Mouse (Mus musculus) liver, embryonic 12.5 days (tissue): ENCODE measurements around the gene Ppara. TPM values are rescaled to one million over a fixed set of nuclear protein-coding genes. Genes with fewer than 3 reads are reported as not detected.

ENCODE experiments used
- ATAC-seq: fragments of 200-750 bp; cut with Nextera tagmentation; 2 replicates; pipeline ENCODE4 v1.8.0; 2017; ENCODE audit warnings: moderate number of reproducible peaks, mild to moderate bottlenecking, moderate library complexity
- H3K27ac ChIP-seq: fragments of 300-500 bp; sonication (generic); 2 replicates; pipeline ENCODE4 v1.5.1; 2016; ENCODE audit warnings: mild to moderate bottlenecking
- H3K27me3 ChIP-seq: fragments of 300-500 bp; sonication (generic); replicated peaks from 2 replicates; pipeline ENCODE4 v1.6.1; 2016; ENCODE audit warnings: mild to moderate bottlenecking, moderate library complexity
- H3K36me3 ChIP-seq: fragments of 300-500 bp; sonication (generic); 2 replicates; pipeline ENCODE4 v1.6.1; 2016; ENCODE audit warnings: mild to moderate bottlenecking, moderate library complexity
- H3K4me1 ChIP-seq: fragments of 300-500 bp; sonication (generic); 2 replicates; pipeline ENCODE4 v1.6.1; 2016
- H3K4me2 ChIP-seq: fragments of 300-500 bp; sonication (generic); 2 replicates; pipeline ENCODE4 v1.6.1; 2016; ENCODE audit warnings: mild to moderate bottlenecking, moderate library complexity
- H3K4me3 ChIP-seq: fragments of 300-500 bp; sonication (generic); 2 replicates; pipeline ENCODE4 v1.5.1; 2016; ENCODE audit warnings: mild to moderate bottlenecking, moderate library complexity
- H3K9ac ChIP-seq: fragments of 300-500 bp; sonication (generic); 2 replicates; pipeline ENCODE4 v1.6.1; 2016; ENCODE audit warnings: mild to moderate bottlenecking, moderate library complexity
- H3K9me3 ChIP-seq: fragments of 300-500 bp; sonication (generic); replicated peaks from 2 replicates; pipeline ENCODE4 v1.6.1; 2016; ENCODE audit warnings: mild to moderate bottlenecking, moderate library complexity
- WGBS: fragments of 180-500 bp; shearing (Covaris S2); methylation state at CpG from one replicate; pipeline ENCODE4 v1.1.7; 2016; ENCODE audit not compliant: insufficient replicate concordance; 5-methylcytosine and 5-hydroxymethylcytosine counted together
- polyA plus RNA-seq: library from polyadenylated mRNA; unstranded; fragments of >200 nt; fragmentation: Nextera tagmentation; extraction: Ambion mirVana; gene quantifications from 2 replicates; pipeline ENCODE4 v1.2.1, GENCODE M21; 2016

Ppara gene
- polyA plus RNA-seq, 1 experiment from 2014 or later: 5.7 TPM

GRCm38 (mm10) chr15:85788633-85789032 lies 53.9 kb downstream of the Ppara start:
- Histone ChIP-seq H3K4me3 (no peak overlapping the region), H3K27ac (no peak overlapping the region), H3K36me3 (no peaks in the 10 kb centered on the region), H3K4me1 (0 out of 2 replicates have a peak, but pooled peaks cover 5% of the 10 kb centered on the region), H3K4me2 (no peak overlapping the region), H3K9me3 (no peaks in the 10 kb centered on the region), H3K27me3 (peaks cover 10% of the 10 kb centered on the region; the same call in 1 of the 2 replicates), H3K9ac (no peak overlapping the region)
- WGBS: 69% methylated on average over 16 of the region's 16 CpGs
- ATAC-seq: no peak

DNA sequence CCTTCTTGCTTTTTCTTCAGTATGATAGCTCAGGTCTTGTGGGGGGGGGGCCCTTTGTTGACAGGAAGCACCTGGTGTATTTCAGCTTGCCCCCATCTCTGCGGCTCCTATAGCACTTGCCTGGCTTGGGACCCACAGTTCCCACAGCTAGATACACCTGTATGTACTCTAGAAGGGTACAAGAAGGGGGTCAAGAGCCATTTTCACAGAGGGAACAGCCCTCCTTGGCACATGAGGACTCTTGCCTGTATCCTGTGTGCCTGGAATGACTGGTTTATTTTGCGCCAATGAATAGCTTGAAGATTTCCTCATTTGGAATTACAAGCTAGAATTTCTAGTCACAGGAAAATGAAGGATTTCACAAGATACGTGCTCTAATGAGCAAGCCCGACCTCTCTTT lies 56.7 kb downstream of the Ppara start:
- Histone ChIP-seq H3K4me1 (0 out of 2 replicates have a peak, but pooled peaks cover 5% of the 10 kb centered on the region), H3K27me3 (0 out of 2 replicates have a peak, but pooled peaks cover 4% of the 10 kb centered on the region), H3K9me3 (no peaks in the 10 kb centered on the region), H3K4me3 (no peak overlapping the region), H3K36me3 (no peaks in the 10 kb centered on the region), H3K9ac (no peak overlapping the region), H3K4me2 (no peak overlapping the region), H3K27ac (no peak overlapping the region)
- 69% methylated on average over 4 of the region's 4 CpGs for WGBS
- no peak for ATAC-seq

DNA sequence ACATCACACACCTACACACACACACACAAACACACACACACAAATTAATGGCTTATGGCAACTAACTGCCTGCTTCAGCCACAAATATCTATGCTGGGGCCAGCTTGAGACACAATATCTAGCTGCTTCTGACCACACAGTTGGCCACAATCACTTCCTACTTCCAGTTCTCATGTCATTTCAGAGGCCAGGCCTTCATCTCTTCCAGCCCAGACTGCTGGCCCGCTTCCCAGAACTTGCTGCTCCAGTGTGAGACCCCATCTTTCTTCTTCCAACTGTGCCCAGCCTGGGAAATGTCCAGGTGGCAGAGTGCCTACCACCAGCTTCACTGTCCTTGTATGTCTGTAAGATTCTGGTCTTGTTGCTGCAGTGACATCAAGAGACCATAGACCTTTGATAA lies 58.0 kb downstream of the Ppara start:
- WGBS: 23% methylated on average over 1 of the region's 1 CpGs
- Histone ChIP-seq H3K27ac (no peak overlapping the region), H3K9ac (no peak overlapping the region), H3K9me3 (no peaks in the 10 kb centered on the region), H3K27me3 (0 out of 2 replicates have a peak, but pooled peaks cover 4% of the 10 kb centered on the region), H3K4me2 (no peak overlapping the region), H3K4me1 (no peaks in the 10 kb centered on the region), H3K4me3 (no peak overlapping the region), H3K36me3 (no peaks in the 10 kb centered on the region)
- no peak for ATAC-seq

DNA sequence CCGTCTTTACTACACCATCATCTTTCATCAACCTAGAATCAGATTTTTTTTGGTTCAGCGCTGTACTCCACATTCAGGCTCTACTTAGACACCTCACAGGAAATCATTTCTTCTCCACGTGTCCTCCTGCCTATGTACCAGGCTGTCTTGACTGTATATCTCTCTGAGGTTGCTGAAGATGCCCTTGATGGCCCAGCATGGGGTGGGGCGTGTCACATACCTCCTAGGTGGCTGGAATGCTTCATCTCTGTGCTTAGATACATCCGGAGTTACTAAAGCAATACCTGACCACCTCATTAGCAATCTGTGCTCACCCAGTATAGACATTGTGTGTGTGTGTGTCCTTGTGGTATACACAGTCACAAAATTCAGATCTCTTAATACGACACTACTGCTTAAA lies 60.7 kb downstream of the Ppara start:
- Histone ChIP-seq H3K4me1 (no peaks in the 10 kb centered on the region), H3K9me3 (no peaks in the 10 kb centered on the region), H3K27me3 (0 out of 2 replicates have a peak, but pooled peaks cover 4% of the 10 kb centered on the region), H3K27ac (no peak overlapping the region), H3K36me3 (no peaks in the 10 kb centered on the region), H3K4me2 (no peak overlapping the region), H3K9ac (no peak overlapping the region), H3K4me3 (no peak overlapping the region)
- 58% methylated on average over 6 of the region's 6 CpGs for WGBS
- no peak for ATAC-seq

GRCm38 (mm10) chr15:85798676-85799075 lies 63.9 kb downstream of the Ppara start:
- WGBS: 69% methylated on average over 8 of the region's 8 CpGs
- no peak overlapping the region for H3K27ac ChIP-seq
- H3K27me3 ChIP-seq: peaks cover 4% of the 10 kb centered on the region; the same call in 1 of the 2 replicates
- no peak overlapping the region for H3K4me2 ChIP-seq
- no peak overlapping the region for H3K4me3 ChIP-seq
- H3K36me3 ChIP-seq: no peaks in the 10 kb centered on the region
- ATAC-seq: no peak
- H3K4me1 ChIP-seq: no peaks in the 10 kb centered on the region
- H3K9ac ChIP-seq: no peak overlapping the region
- no peaks in the 10 kb centered on the region for H3K9me3 ChIP-seq

DNA sequence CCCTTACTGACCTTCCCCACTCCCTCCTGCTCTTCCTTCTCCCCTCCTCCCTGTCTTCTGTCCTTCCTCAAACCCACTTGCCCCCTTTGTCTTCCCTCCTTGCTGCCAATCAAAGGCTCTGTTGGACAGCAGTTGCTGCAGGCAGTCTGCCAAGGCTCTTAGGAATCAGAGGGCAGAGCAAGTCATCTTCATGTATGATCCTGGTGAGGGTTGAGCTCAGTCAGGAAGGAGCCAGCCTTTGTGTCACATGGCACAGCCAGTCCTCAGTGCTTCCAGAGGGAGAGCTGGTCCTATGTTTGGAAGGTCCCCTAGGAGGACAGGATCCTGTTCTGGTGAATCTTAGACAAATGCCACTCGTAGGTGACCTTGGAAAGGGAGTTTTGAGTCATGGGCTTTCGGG lies 68.1 kb downstream of the Ppara start:
- Histone ChIP-seq H3K4me3 (no peak overlapping the region), H3K27me3 (peaks cover 4% of the 10 kb centered on the region; the same call in 1 of the 2 replicates), H3K4me2 (no peak overlapping the region), H3K27ac (no peak overlapping the region), H3K36me3 (0 out of 2 replicates have a peak, but pooled peaks cover 6% of the 10 kb centered on the region), H3K4me1 (no peaks in the 10 kb centered on the region), H3K9ac (no peak overlapping the region), H3K9me3 (no peaks in the 10 kb centered on the region)
- no peak for ATAC-seq
- WGBS: 54% methylated on average over 2 of the region's 2 CpGs

DNA sequence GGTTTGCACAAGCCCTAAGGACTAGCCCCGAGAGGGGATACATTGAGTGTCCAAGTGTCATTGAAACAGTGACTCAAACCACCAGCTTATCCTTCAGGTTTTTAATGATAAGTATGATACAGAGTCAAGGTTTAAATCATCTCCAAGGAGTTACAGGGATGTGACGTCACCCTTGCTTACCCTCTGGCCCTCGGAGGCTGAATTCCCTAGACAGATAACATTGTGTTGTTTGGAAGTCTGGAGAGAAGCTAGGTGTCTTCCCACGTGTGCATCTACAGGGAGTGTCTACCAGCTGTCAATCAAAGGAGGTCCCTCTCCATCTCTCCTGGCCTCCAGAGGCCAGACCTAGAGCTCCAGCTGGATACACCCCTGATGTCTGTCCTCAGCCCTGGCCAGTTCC lies 72.1 kb downstream of the Ppara start:
- H3K9me3 ChIP-seq: no peaks in the 10 kb centered on the region
- no peak for ATAC-seq
- H3K4me3 ChIP-seq: no peak overlapping the region
- no peak overlapping the region for H3K4me2 ChIP-seq
- no peak overlapping the region for H3K9ac ChIP-seq
- 72% methylated on average over 4 of the region's 4 CpGs for WGBS
- H3K4me1 ChIP-seq: peaks cover 24% of the 10 kb centered on the region
- no peak overlapping the region for H3K27ac ChIP-seq
- H3K27me3 ChIP-seq: peaks cover 4% of the 10 kb centered on the region; the same call in 1 of the 2 replicates
- H3K36me3 ChIP-seq: 0 out of 2 replicates have a peak, but pooled peaks cover 6% of the 10 kb centered on the region

DNA sequence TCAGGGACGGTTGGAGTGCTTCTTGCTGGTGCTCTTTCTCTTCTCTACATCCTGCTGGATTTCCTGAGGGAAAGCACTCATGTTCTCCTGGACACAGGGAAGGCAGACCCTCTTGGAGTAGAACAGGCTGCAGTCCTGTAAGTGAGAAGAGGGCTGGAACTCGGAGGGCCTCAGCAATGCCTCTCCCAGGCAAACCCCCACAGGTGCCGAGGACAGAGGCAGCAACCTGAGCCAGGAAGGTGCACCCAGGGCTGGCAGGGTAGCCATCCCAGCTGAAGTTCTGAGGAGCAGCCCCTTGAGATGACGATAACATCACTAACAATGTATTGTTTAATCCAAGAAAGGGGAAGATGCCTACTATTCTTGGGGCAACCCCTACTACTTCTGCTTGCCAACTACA lies 72.6 kb downstream of the Ppara start:
- Histone ChIP-seq H3K4me1 (peaks cover 29% of the 10 kb centered on the region), H3K36me3 (0 out of 2 replicates have a peak, but pooled peaks cover 6% of the 10 kb centered on the region), H3K9ac (no peak overlapping the region), H3K27ac (no peak overlapping the region), H3K9me3 (no peaks in the 10 kb centered on the region), H3K4me3 (no peak overlapping the region), H3K27me3 (peaks cover 4% of the 10 kb centered on the region; the same call in 1 of the 2 replicates), H3K4me2 (no peak overlapping the region)
- WGBS: 66% methylated on average over 4 of the region's 4 CpGs
- no peak for ATAC-seq

DNA sequence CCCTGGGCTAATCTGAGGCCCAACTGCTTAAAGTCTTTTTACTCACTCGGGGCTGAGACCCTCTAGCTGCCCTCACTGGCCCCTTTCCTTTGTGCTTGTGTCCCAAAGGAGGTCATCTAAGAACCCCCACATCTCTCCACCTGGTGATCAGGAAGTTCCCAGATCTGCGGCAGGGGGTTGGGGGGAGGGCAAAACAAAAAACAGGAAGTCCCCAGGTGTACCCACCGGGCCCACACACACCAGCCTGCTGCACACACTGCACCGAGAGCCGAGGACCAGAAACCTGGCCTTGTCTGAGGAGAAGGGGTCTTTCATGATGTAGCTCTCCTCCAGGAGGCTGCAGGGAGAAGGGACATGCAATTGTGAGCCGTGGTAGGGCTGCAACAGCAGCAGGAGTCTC lies 73.2 kb downstream of the Ppara start:
- WGBS: 70% methylated on average over 6 of the region's 6 CpGs
- Histone ChIP-seq H3K36me3 (0 out of 2 replicates have a peak, but pooled peaks cover 6% of the 10 kb centered on the region), H3K9me3 (no peaks in the 10 kb centered on the region), H3K4me3 (no peak overlapping the region), H3K27me3 (peaks cover 2% of the 10 kb centered on the region; the same call in 1 of the 2 replicates), H3K4me2 (no peak overlapping the region), H3K9ac (no peak overlapping the region), H3K4me1 (peaks cover 33% of the 10 kb centered on the region), H3K27ac (no peak overlapping the region)
- ATAC-seq: no peak

DNA sequence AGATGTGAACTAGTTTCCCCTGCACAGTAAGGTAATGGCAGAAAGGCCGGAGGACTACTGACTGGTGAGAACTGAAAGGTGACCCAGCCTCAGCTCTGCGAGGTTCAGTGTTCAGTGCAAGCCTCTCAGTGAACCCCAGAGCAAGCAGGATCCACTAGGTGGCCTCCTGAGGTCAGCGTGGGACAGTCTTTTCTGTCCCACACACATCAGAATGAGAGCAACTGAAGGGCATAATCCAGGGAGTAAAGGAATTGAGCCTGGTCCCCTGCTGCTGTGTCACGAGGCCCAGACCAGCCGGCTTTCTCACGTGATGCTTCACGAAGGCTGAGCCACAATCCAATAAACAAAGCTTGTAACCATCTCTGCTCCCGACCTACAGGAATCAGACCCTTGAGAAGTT lies 73.7 kb downstream of the Ppara start:
- Histone ChIP-seq H3K9ac (no peak overlapping the region), H3K36me3 (0 out of 2 replicates have a peak, but pooled peaks cover 6% of the 10 kb centered on the region), H3K27me3 (no peaks in the 10 kb centered on the region), H3K9me3 (no peaks in the 10 kb centered on the region), H3K4me1 (peaks cover 37% of the 10 kb centered on the region), H3K27ac (no peak overlapping the region), H3K4me3 (no peak overlapping the region), H3K4me2 (no peak overlapping the region)
- WGBS: 73% methylated on average over 8 of the region's 8 CpGs
- no peak for ATAC-seq

- no peak overlapping the region for H3K27ac ChIP-seq
- no peak overlapping the region for H3K4me2 ChIP-seq
- H3K4me3 ChIP-seq: no peak overlapping the region
- WGBS: 71% methylated on average over 12 of the region's 12 CpGs
- no peak overlapping the region for H3K9ac ChIP-seq
- H3K9me3 ChIP-seq: no peaks in the 10 kb centered on the region
- H3K36me3 ChIP-seq: 0 out of 2 replicates have a peak, but pooled peaks cover 6% of the 10 kb centered on the region
- ATAC-seq: no peak
- peaks cover 42% of the 10 kb centered on the region for H3K4me1 ChIP-seq
- H3K27me3 ChIP-seq: no peaks in the 10 kb centered on the region
Measured at GRCm38 (mm10) chr15:85809091-85809490, 74.3 kb downstream of the Ppara start.

DNA sequence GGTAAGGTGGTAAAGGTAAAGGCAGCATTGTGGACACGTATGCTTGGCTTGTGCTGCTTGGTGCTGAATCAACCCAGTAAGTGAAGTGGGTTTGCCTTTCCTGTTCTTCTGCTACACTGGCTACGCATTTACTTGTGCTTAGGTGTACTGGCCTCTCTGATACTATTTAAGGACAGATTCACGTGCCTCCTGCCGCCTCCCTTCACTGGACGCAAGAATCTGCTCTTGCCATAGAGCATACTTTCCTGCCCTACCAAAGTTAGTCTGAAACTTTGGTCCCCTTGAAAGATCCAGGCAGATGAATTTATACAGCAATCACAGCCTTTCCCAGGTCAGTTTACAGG lies 75.7 kb downstream of the Ppara start:
- Histone ChIP-seq H3K27me3 (no peaks in the 10 kb centered on the region), H3K9me3 (0 out of 2 replicates have a peak, but pooled peaks cover 2% of the 10 kb centered on the region), H3K4me2 (peak overlapping the region; percentile 93), H3K4me1 (peaks cover 42% of the 10 kb centered on the region), H3K36me3 (0 out of 2 replicates have a peak, but pooled peaks cover 6% of the 10 kb centered on the region), H3K9ac (peak overlapping the region; percentile 87), H3K27ac (peak overlapping the region; percentile 89), H3K4me3 (peak overlapping the region; percentile 77)
- no peak for ATAC-seq
- 80% methylated on average over 5 of the region's 5 CpGs for WGBS
